Mouse (Mus musculus) forebrain, embryonic 11.5 days (tissue): ENCODE results near the gene Mast4. TPM values are rescaled to one million over a fixed set of nuclear protein-coding genes. Genes with fewer than 3 reads are reported as not detected.

ENCODE experiments used
- ATAC-seq: fragments of 200-750 bp; cut with Nextera tagmentation; replicated peaks from 2 replicates; pipeline ENCODE4 v1.8.0; 2017; ENCODE audit warnings: moderate TSS enrichment; ENCODE audit not compliant: low FRiP score
- DNase-seq: peaks from one replicate; pipeline ENCODE4 v3.0.0-alpha.2; 2017; ENCODE audit warnings: low spot score
- H3K27ac ChIP-seq: fragments of 300-500 bp; sonication (generic); 2 replicates; pipeline ENCODE4 v1.5.1; 2014; ENCODE audit warnings: low read depth, low read length
- H3K27me3 ChIP-seq: fragments of 300-500 bp; sonication (generic); 2 replicates; pipeline ENCODE4 v1.6.1; 2014; ENCODE audit warnings: mild to moderate bottlenecking, low read length, mixed read lengths; ENCODE audit not compliant: control insufficient read depth, insufficient read depth
- H3K36me3 ChIP-seq: fragments of 300-500 bp; sonication (generic); 2 replicates; pipeline ENCODE4 v1.6.1; 2014; ENCODE audit warnings: mild to moderate bottlenecking, low read length, moderate library complexity, mixed read lengths; ENCODE audit not compliant: control insufficient read depth, insufficient read depth
- H3K4me1 ChIP-seq: fragments of 300-500 bp; sonication (generic); replicated peaks from 2 replicates; pipeline ENCODE4 v1.6.1; 2014; ENCODE audit warnings: low read length, mixed read lengths; ENCODE audit not compliant: control insufficient read depth, insufficient read depth
- H3K4me2 ChIP-seq: fragments of 300-500 bp; sonication (generic); 2 replicates; pipeline ENCODE4 v1.6.1; 2014; ENCODE audit warnings: low read depth, mild to moderate bottlenecking, low read length, moderate library complexity, mixed read lengths; ENCODE audit not compliant: severe bottlenecking
- H3K4me3 ChIP-seq: fragments of 300-500 bp; sonication (generic); 2 replicates; pipeline ENCODE4 v1.5.1; 2014; ENCODE audit warnings: low read depth, low read length
- H3K9ac ChIP-seq: fragments of 300-500 bp; sonication (generic); 2 replicates; pipeline ENCODE4 v1.6.1; 2014; ENCODE audit warnings: low read length
- H3K9me3 ChIP-seq: fragments of 300-500 bp; sonication (generic); 2 replicates; pipeline ENCODE4 v1.6.1; 2016; ENCODE audit warnings: low read length, mixed read lengths; ENCODE audit not compliant: control insufficient read depth
- WGBS: fragments of 180-500 bp; shearing (Covaris S2); extraction: QIAGEN DNeasy Blood & Tissue Kit; methylation state at CpG from one replicate; pipeline ENCODE4 v1.1.7; 2014; 5-methylcytosine and 5-hydroxymethylcytosine counted together
- polyA plus RNA-seq: library from polyadenylated mRNA; unstranded; fragments of >200 nt; fragmentation: Nextera tagmentation; extraction: Ambion mirVana; gene quantifications from 2 replicates; pipeline ENCODE4 v1.2.1, GENCODE M21; 2014

Mast4 gene
- polyA plus RNA-seq, 1 experiment from 2014 or later = 23.5 TPM

- Histone ChIP-seq H3K9me3 (no peaks in the 10 kb centered on the region), H3K27ac (no peak overlapping the region), H3K4me3 (no peak overlapping the region), H3K27me3 (no peaks in the 10 kb centered on the region), H3K9ac (no peak overlapping the region), H3K4me1 (no peaks in the 10 kb centered on the region), H3K4me2 (no peak overlapping the region), H3K36me3 (no peaks in the 10 kb centered on the region)
- DNase-seq (no peak), ATAC-seq (no peak)
- WGBS = 98% methylated on average over 9 of the region's 9 CpGs
Observed at GRCm38 (mm10) chr13:103181836-103182235, 152.5 kb downstream of the Mast4 start.

- Histone ChIP-seq H3K27me3 (no peaks in the 10 kb centered on the region), H3K4me2 (no peak overlapping the region), H3K4me3 (no peak overlapping the region), H3K36me3 (no peaks in the 10 kb centered on the region), H3K4me1 (no peaks in the 10 kb centered on the region), H3K9me3 (no peaks in the 10 kb centered on the region), H3K9ac (no peak overlapping the region), H3K27ac (no peak overlapping the region)
- ATAC-seq = no peak
- DNase-seq = no peak
- WGBS = 70% methylated on average over 7 of the region's 7 CpGs
Observed at GRCm38 (mm10) chr13:103176871-103177270, 157.4 kb downstream of the Mast4 start.

GRCm38 (mm10) chr13:103174431-103174830, 159.9 kb downstream of the Mast4 start:
- Histone ChIP-seq H3K4me1 (no peaks in the 10 kb centered on the region), H3K27me3 (no peaks in the 10 kb centered on the region), H3K9me3 (no peaks in the 10 kb centered on the region), H3K4me2 (no peak overlapping the region), H3K9ac (no peak overlapping the region), H3K4me3 (no peak overlapping the region), H3K27ac (no peak overlapping the region), H3K36me3 (no peaks in the 10 kb centered on the region)
- WGBS = 87% methylated on average over 5 of the region's 5 CpGs
- ATAC-seq (no peak), DNase-seq (no peak)

- H3K4me3 ChIP-seq = no peak overlapping the region
- H3K4me1 ChIP-seq = no peaks in the 10 kb centered on the region
- peak; percentile 54 for DNase-seq
- H3K36me3 ChIP-seq = no peaks in the 10 kb centered on the region
- H3K9ac ChIP-seq = no peak overlapping the region
- no peaks in the 10 kb centered on the region for H3K9me3 ChIP-seq
- H3K27me3 ChIP-seq = no peaks in the 10 kb centered on the region
- peak; percentile 61; the same call in 1 of the 2 replicates for ATAC-seq
- no peak overlapping the region for H3K27ac ChIP-seq
- 33% methylated on average over 7 of the region's 7 CpGs for WGBS
- H3K4me2 ChIP-seq = no peak overlapping the region
Observed at GRCm38 (mm10) chr13:103173545-103174182, 160.6 kb downstream of the Mast4 start.

- H3K36me3 ChIP-seq = no peaks in the 10 kb centered on the region
- no peak overlapping the region for H3K9ac ChIP-seq
- no peak for DNase-seq
- no peak overlapping the region for H3K4me2 ChIP-seq
- H3K9me3 ChIP-seq = no peaks in the 10 kb centered on the region
- 87% methylated on average over 8 of the region's 8 CpGs for WGBS
- H3K27me3 ChIP-seq = no peaks in the 10 kb centered on the region
- 0 out of 2 replicates have a peak, but pooled peaks cover 2% of the 10 kb centered on the region for H3K4me1 ChIP-seq
- ATAC-seq = no peak
- H3K4me3 ChIP-seq = no peak overlapping the region
- no peak overlapping the region for H3K27ac ChIP-seq
Observed at GRCm38 (mm10) chr13:103151944-103152343, 182.4 kb downstream of the Mast4 start.

- ATAC-seq (no peak), DNase-seq (no peak)
- H3K4me3 ChIP-seq = no peak overlapping the region
- H3K27me3 ChIP-seq = no peaks in the 10 kb centered on the region
- H3K27ac ChIP-seq = no peak overlapping the region
- H3K4me1 ChIP-seq = 0 out of 2 replicates have a peak, but pooled peaks cover 2% of the 10 kb centered on the region
- WGBS = 58% methylated on average over 11 of the region's 11 CpGs
- H3K36me3 ChIP-seq = no peaks in the 10 kb centered on the region
- H3K4me2 ChIP-seq = no peak overlapping the region
- H3K9me3 ChIP-seq = no peaks in the 10 kb centered on the region
- no peak overlapping the region for H3K9ac ChIP-seq
Observed at GRCm38 (mm10) chr13:103151171-103151570, 183.1 kb downstream of the Mast4 start.

GRCm38 (mm10) chr13:103150671-103151070, 183.6 kb downstream of the Mast4 start:
- H3K27ac ChIP-seq = no peak overlapping the region
- DNase-seq = no peak
- H3K27me3 ChIP-seq = no peaks in the 10 kb centered on the region
- H3K9me3 ChIP-seq = no peaks in the 10 kb centered on the region
- H3K36me3 ChIP-seq = no peaks in the 10 kb centered on the region
- H3K4me1 ChIP-seq = 0 out of 2 replicates have a peak, but pooled peaks cover 2% of the 10 kb centered on the region
- H3K4me3 ChIP-seq = no peak overlapping the region
- H3K9ac ChIP-seq = no peak overlapping the region
- no peak for ATAC-seq
- WGBS = 87% methylated on average over 4 of the region's 4 CpGs
- H3K4me2 ChIP-seq = no peak overlapping the region

GRCm38 (mm10) chr13:103149415-103149814, 184.9 kb downstream of the Mast4 start:
- Histone ChIP-seq H3K27me3 (no peaks in the 10 kb centered on the region), H3K4me1 (0 out of 2 replicates have a peak, but pooled peaks cover 2% of the 10 kb centered on the region), H3K9ac (no peak overlapping the region), H3K4me2 (no peak overlapping the region), H3K4me3 (no peak overlapping the region), H3K9me3 (no peaks in the 10 kb centered on the region), H3K36me3 (no peaks in the 10 kb centered on the region), H3K27ac (no peak overlapping the region)
- WGBS = 89% methylated on average over 7 of the region's 7 CpGs
- ATAC-seq (no peak), DNase-seq (no peak)

GRCm38 (mm10) chr13:103144343-103144742, 190.0 kb downstream of the Mast4 start:
- WGBS = 69% methylated on average over 5 of the region's 5 CpGs
- H3K4me3 ChIP-seq = no peak overlapping the region

More at GRCm38 (mm10) chr13:103144343-103144742, 190.0 kb downstream of the Mast4 start:
- no peaks in the 10 kb centered on the region for H3K36me3 ChIP-seq
- H3K9ac ChIP-seq = no peak overlapping the region
- H3K4me2 ChIP-seq = no peak overlapping the region
- no peak overlapping the region for H3K27ac ChIP-seq
- H3K4me1 ChIP-seq = no peaks in the 10 kb centered on the region
- DNase-seq (no peak), ATAC-seq (no peak)
- no peaks in the 10 kb centered on the region for H3K27me3 ChIP-seq
- H3K9me3 ChIP-seq = no peaks in the 10 kb centered on the region
